In genomic region chr12:112810092-112810885, GRCm38 (mm10) we compare ENCODE assay signal across 9 mouse cellular contexts. TPM values are rescaled to one million over a fixed set of nuclear protein-coding genes. Genes with fewer than 3 reads are reported as not detected.
DNase-seq lines count a peak whose midpoint lies in the region; ATAC-seq and TF ChIP-seq lines count a peak whose summit lies in the region.
"Had no signal": no experiment of that assay in that cellular context is flagged by ENCODE, and none has a peak within 500 bp of the region (broad histone marks: within the 10 kb centered on the region; RNA-seq: fewer than 3 reads in every experiment).

No protein-coding gene starts in this region.

- TF ChIP-seq POLR2A in myocyte (IDR thresholded peaks at IDR 0.05; ENCODE audit: insufficient read length, low read depth) = no peak

- no peak for TF ChIP-seq CTCF in left cerebral cortex, adult 2 months (IDR thresholded peaks at IDR 0.05)

- peak overlapping the region; percentile 67; the same call in 1 of the 2 replicates for H3K9ac ChIP-seq in embryonic facial prominence, embryonic 14.5 days (ENCODE audit: low read depth, low read length)
- H3K9ac ChIP-seq in hindbrain, embryonic 13.5 days = peak overlapping the region; percentile 80

- no peak for DNase-seq in left cerebral cortex, adult 2 months (ENCODE audit: extremely low spot score in 1 of 2, low spot score in 2 of 2)
- no peak for DNase-seq in left cerebral cortex, adult 8-10 months (ENCODE audit: low spot score in 2 of 2)
- no peak for DNase-seq in embryonic facial prominence, embryonic 14.5 days (ENCODE audit: low spot score)
- no peak for DNase-seq in layer of hippocampus, postnatal 25 days (ENCODE audit: extremely low spot score in 1 of 2, low spot score in 1 of 2)
- DNase-seq in layer of hippocampus, postnatal 36 days = no peak
- DNase-seq: thymus, postnatal 4 days had no signal

- H3K27ac ChIP-seq in left cerebral cortex, adult 2 months = no peak overlapping the region
- H3K27ac ChIP-seq in embryonic facial prominence, embryonic 14.5 days (replicated peaks; ENCODE audit: low read depth, low read length) = no peak overlapping the region
- H3K27ac ChIP-seq in hindbrain, embryonic 13.5 days = no peak overlapping the region
- H3K27ac ChIP-seq: liver, embryonic 15.5 days had no signal

- H3K4me1 ChIP-seq in embryonic facial prominence, embryonic 14.5 days (ENCODE audit: control insufficient read depth, insufficient read depth, low read length) = peaks cover 7% of the 10 kb centered on the region; the same call in 1 of the 2 replicates
- peaks cover 27% of the 10 kb centered on the region for H3K4me1 ChIP-seq in hindbrain, embryonic 13.5 days (replicated peaks)

- no peaks in the 10 kb centered on the region for H3K27me3 ChIP-seq in embryonic facial prominence, embryonic 14.5 days (replicated peaks; ENCODE audit: control insufficient read depth, insufficient read depth, low read length)
- H3K27me3 ChIP-seq in hindbrain, embryonic 13.5 days = peaks cover 14% of the 10 kb centered on the region; the same call in 1 of the 2 replicates
- no peaks in the 10 kb centered on the region for H3K27me3 ChIP-seq in myocyte (ENCODE audit: control insufficient read depth, insufficient read depth, insufficient read length)

- intact Hi-C loops in left cerebral cortex, adult 2 months (cut with DNase I) = no loop called here

- no peak overlapping the region for H3ac ChIP-seq in myocyte (ENCODE audit: control insufficient read depth, insufficient read length)

- peak overlapping the region; percentile 93; the same call in 1 of the 2 replicates for H3K4me2 ChIP-seq in embryonic facial prominence, embryonic 14.5 days (ENCODE audit: low read depth, low read length)
- H3K4me2 ChIP-seq in hindbrain, embryonic 13.5 days = peak overlapping the region; percentile 98
- peak overlapping the region; percentile 94 for H3K4me2 ChIP-seq in myocyte (ENCODE audit: low read depth)

- no peak for ATAC-seq in embryonic facial prominence, embryonic 14.5 days (ENCODE audit: low read depth)
- ATAC-seq in hindbrain, embryonic 13.5 days (ENCODE audit: low FRiP score) = no peak

- no peaks in the 10 kb centered on the region for H3K79me2 ChIP-seq in myocyte (ENCODE audit: control insufficient read depth, insufficient read depth)

- peak overlapping the region; percentile 86; the same call in 1 of the 2 replicates for H3K4me3 ChIP-seq in left cerebral cortex, adult 2 months
- peak overlapping the region; percentile 73 for H3K4me3 ChIP-seq in embryonic facial prominence, embryonic 14.5 days (ENCODE audit: low read depth, low read length)
- H3K4me3 ChIP-seq in hindbrain, embryonic 13.5 days = peak overlapping the region; percentile 71
- H3K4me3 ChIP-seq in myocyte = peak overlapping the region; percentile 44

- H3K9me3 ChIP-seq in embryonic facial prominence, embryonic 14.5 days (ENCODE audit: control insufficient read depth, low read length) = no peaks in the 10 kb centered on the region
- H3K9me3 ChIP-seq in hindbrain, embryonic 13.5 days = no peaks in the 10 kb centered on the region
- H3K9me3 ChIP-seq: liver, embryonic 15.5 days had no signal

- no peaks in the 10 kb centered on the region for H3K36me3 ChIP-seq in embryonic facial prominence, embryonic 14.5 days (ENCODE audit: control insufficient read depth, insufficient read depth, low read length)
- H3K36me3 ChIP-seq in hindbrain, embryonic 13.5 days = peaks cover 36% of the 10 kb centered on the region
- no peaks in the 10 kb centered on the region for H3K36me3 ChIP-seq in myocyte (ENCODE audit: control insufficient read depth, insufficient read depth)

- WGBS in embryonic facial prominence, embryonic 14.5 days = 65% methylated on average over 19 of the region's 19 CpGs
- WGBS in hindbrain, embryonic 13.5 days = 64% methylated on average over 19 of the region's 19 CpGs

TF ChIP-seq in myocyte, 11 proteins besides CTCF, POLR2A, EP300 and RAD21:
- no peak for TF ChIP-seq POLR2AphosphoS2 (IDR thresholded peaks at IDR 0.05; ENCODE audit: insufficient read length, low read depth)
- no peak for TF ChIP-seq USF1 (IDR thresholded peaks at IDR 0.05; ENCODE audit: low read depth)
- TF ChIP-seq MAX (IDR thresholded peaks at IDR 0.05; ENCODE audit: low read depth) = no peak
- no peak for TF ChIP-seq MYOG (IDR thresholded peaks at IDR 0.05; ENCODE audit: control insufficient read depth in 1 of 3, insufficient read depth in 1 of 3, insufficient read length in 2 of 3, low read depth in 2 of 3)
- TF ChIP-seq SRF (IDR thresholded peaks at IDR 0.05; ENCODE audit: control insufficient read depth, insufficient read length, low read depth) = no peak
- TF ChIP-seq E2F4 (IDR thresholded peaks at IDR 0.05; ENCODE audit: insufficient read depth) = no peak
- no peak for TF ChIP-seq TCF12 (IDR thresholded peaks at IDR 0.05; ENCODE audit: insufficient read depth, poor library complexity, severe bottlenecking)
- TF ChIP-seq CEBPB (IDR thresholded peaks at IDR 0.05; ENCODE audit: insufficient read depth, poor library complexity, severe bottlenecking) = no peak
- no peak for TF ChIP-seq REST (IDR thresholded peaks at IDR 0.05; ENCODE audit: insufficient read depth, insufficient read length)
- no peak for TF ChIP-seq TCF3 (IDR thresholded peaks at IDR 0.05; ENCODE audit: insufficient read length, low read depth)
- TF ChIP-seq MYOD1 (IDR thresholded peaks at IDR 0.05; ENCODE audit: control insufficient read depth in 1 of 3, insufficient read length in 2 of 3, low read depth in 2 of 3) = no peak

RNA-seq across cellular contexts. Expression of gene Clba1, which starts 1.6 kb away (rescaled TPM):
- total RNA-seq in left cerebral cortex, adult 2 months (2021) = 10 to 100 TPM; 15.7 to 18.6 TPM
- 10 to 100 TPM; 15.1 to 16.5 (median 16.1) TPM for total RNA-seq in left cerebral cortex, adult 8-10 months (2022)
- 6.6 and 7.1 TPM in 2 replicates for polyA plus RNA-seq in embryonic facial prominence, embryonic 14.5 days (2014; fragmentation: Nextera tagmentation; extraction: Ambion mirVana)
- 20.0 and 21.9 TPM in 2 replicates for polyA plus RNA-seq in hindbrain, embryonic 13.5 days (2015; fragmentation: Nextera tagmentation; extraction: Ambion mirVana)
- 9.6 TPM for polyA plus RNA-seq in myocyte (2012; fragmentation: generic; extraction: Trizol)
- 10 to 100 TPM; 13.5 to 14.7 TPM for total RNA-seq in layer of hippocampus, postnatal 25 days (2021)
- 10 to 100 TPM; 12.3 to 12.4 TPM for total RNA-seq in layer of hippocampus, postnatal 36 days (2021)

RNA-seq across cellular contexts. Expression of gene Ahnak2, which starts 7.8 kb away (rescaled TPM):
- 1 to 10 TPM; 8.1 to 8.2 TPM for total RNA-seq in left cerebral cortex, adult 2 months (2021)
- 1 to 10 TPM; 7.5 to 9.3 (median 8.1) TPM for total RNA-seq in left cerebral cortex, adult 8-10 months (2022)
- polyA plus RNA-seq in embryonic facial prominence, embryonic 14.5 days (2014; fragmentation: Nextera tagmentation; extraction: Ambion mirVana) = 5.9 and 8.3 TPM in 2 replicates
- polyA plus RNA-seq in hindbrain, embryonic 13.5 days (2015; fragmentation: Nextera tagmentation; extraction: Ambion mirVana) = 0.84 and 0.86 TPM in 2 replicates
- polyA plus RNA-seq in myocyte (2012; fragmentation: generic; extraction: Trizol) = 24.4 TPM
- 1 to 10 TPM; 3.2 to 3.5 TPM for total RNA-seq in layer of hippocampus, postnatal 25 days (2021)
- total RNA-seq in layer of hippocampus, postnatal 36 days (2021) = 1 to 10 TPM; 2.8 to 2.9 TPM

RNA-seq across cellular contexts. Expression of gene Cdca4, which starts 18.9 kb away (rescaled TPM):
- 10 to 100 TPM; 10.5 to 12.4 TPM for total RNA-seq in left cerebral cortex, adult 2 months (2021)
- total RNA-seq in left cerebral cortex, adult 8-10 months (2022) = 10 to 100 TPM in 3 of 4 experiments, 1 to 10 TPM in 1; 9.5 to 12.3 (median 10.2) TPM
- polyA plus RNA-seq in embryonic facial prominence, embryonic 14.5 days (2014; fragmentation: Nextera tagmentation; extraction: Ambion mirVana) = 86.2 and 105 TPM in 2 replicates
- polyA plus RNA-seq in hindbrain, embryonic 13.5 days (2015; fragmentation: Nextera tagmentation; extraction: Ambion mirVana) = 55.3 and 60.5 TPM in 2 replicates
- 21.5 TPM for polyA plus RNA-seq in myocyte (2012; fragmentation: generic; extraction: Trizol)
- 1 to 10 TPM; 8.0 to 9.7 TPM for total RNA-seq in layer of hippocampus, postnatal 25 days (2021)
- total RNA-seq in layer of hippocampus, postnatal 36 days (2021) = 1 to 10 TPM; 7.8 to 8.1 TPM

RNA-seq across cellular contexts. Expression of gene Pld4, which starts 49.8 kb away (rescaled TPM):
- 10 to 100 TPM in 1 of 2 experiments, 1 to 10 TPM in 1; 7.4 to 10.1 TPM for total RNA-seq in left cerebral cortex, adult 2 months (2021)
- 10 to 100 TPM in 3 of 4 experiments, 1 to 10 TPM in 1; 10.0 to 22.8 (median 16.5) TPM for total RNA-seq in left cerebral cortex, adult 8-10 months (2022)
- polyA plus RNA-seq in embryonic facial prominence, embryonic 14.5 days (2014; fragmentation: Nextera tagmentation; extraction: Ambion mirVana) = 12.8 and 13.0 TPM in 2 replicates
- 6.4 and 7.0 TPM in 2 replicates for polyA plus RNA-seq in hindbrain, embryonic 13.5 days (2015; fragmentation: Nextera tagmentation; extraction: Ambion mirVana)
- 0.08 TPM for polyA plus RNA-seq in myocyte (2012; fragmentation: generic; extraction: Trizol)
- 10 to 100 TPM; 11.1 to 11.9 TPM for total RNA-seq in layer of hippocampus, postnatal 25 days (2021)
- 1 to 10 TPM; 8.7 to 9.4 TPM for total RNA-seq in layer of hippocampus, postnatal 36 days (2021)

RNA-seq across cellular contexts. Expression of gene Gpr132, which starts 57.7 kb away (rescaled TPM):
- total RNA-seq in left cerebral cortex, adult 2 months (2021) = under 1 TPM in 1 of 2 experiments, not detected in 1; 0.18 TPM
- total RNA-seq in left cerebral cortex, adult 8-10 months (2022) = under 1 TPM in 3 of 4 experiments, not detected in 1; 0.14 to 0.23 (median 0.15) TPM
- 0.45 and 0.54 TPM in 2 replicates for polyA plus RNA-seq in embryonic facial prominence, embryonic 14.5 days (2014; fragmentation: Nextera tagmentation; extraction: Ambion mirVana)
- not detected in 2 replicates for polyA plus RNA-seq in hindbrain, embryonic 13.5 days (2015; fragmentation: Nextera tagmentation; extraction: Ambion mirVana)
- polyA plus RNA-seq in myocyte (2012; fragmentation: generic; extraction: Trizol) = 0.02 TPM
- total RNA-seq in layer of hippocampus, postnatal 25 days (2021) = under 1 TPM in 1 of 2 experiments, not detected in 1; 0.10 TPM
- total RNA-seq in layer of hippocampus, postnatal 36 days (2021) = not detected
